Mouse (Mus musculus) liver, embryonic 12.5 days (tissue): ENCODE measurements around the gene Wdfy3. TPM values are rescaled to one million over a fixed set of nuclear protein-coding genes. Genes with fewer than 3 reads are reported as not detected.
A peak's percentile ranks its signal among the peaks of the same experiment; 100 is the strongest.

Experiments used
- ATAC-seq: fragments of 200-750 bp; cut with Nextera tagmentation; 2 replicates; pipeline ENCODE4 v1.8.0; 2017; ENCODE audit warnings: moderate number of reproducible peaks, mild to moderate bottlenecking, moderate library complexity
- H3K27ac ChIP-seq: fragments of 300-500 bp; sonication (generic); 2 replicates; pipeline ENCODE4 v1.5.1; 2016; ENCODE audit warnings: mild to moderate bottlenecking
- H3K27me3 ChIP-seq: fragments of 300-500 bp; sonication (generic); replicated peaks from 2 replicates; pipeline ENCODE4 v1.6.1; 2016; ENCODE audit warnings: mild to moderate bottlenecking, moderate library complexity
- H3K36me3 ChIP-seq: fragments of 300-500 bp; sonication (generic); 2 replicates; pipeline ENCODE4 v1.6.1; 2016; ENCODE audit warnings: mild to moderate bottlenecking, moderate library complexity
- H3K4me1 ChIP-seq: fragments of 300-500 bp; sonication (generic); 2 replicates; pipeline ENCODE4 v1.6.1; 2016
- H3K4me2 ChIP-seq: fragments of 300-500 bp; sonication (generic); 2 replicates; pipeline ENCODE4 v1.6.1; 2016; ENCODE audit warnings: mild to moderate bottlenecking, moderate library complexity
- H3K4me3 ChIP-seq: fragments of 300-500 bp; sonication (generic); 2 replicates; pipeline ENCODE4 v1.5.1; 2016; ENCODE audit warnings: mild to moderate bottlenecking, moderate library complexity
- H3K9ac ChIP-seq: fragments of 300-500 bp; sonication (generic); 2 replicates; pipeline ENCODE4 v1.6.1; 2016; ENCODE audit warnings: mild to moderate bottlenecking, moderate library complexity
- H3K9me3 ChIP-seq: fragments of 300-500 bp; sonication (generic); replicated peaks from 2 replicates; pipeline ENCODE4 v1.6.1; 2016; ENCODE audit warnings: mild to moderate bottlenecking, moderate library complexity
- WGBS: fragments of 180-500 bp; shearing (Covaris S2); methylation state at CpG from one replicate; pipeline ENCODE4 v1.1.7; 2016; ENCODE audit not compliant: insufficient replicate concordance; 5-methylcytosine and 5-hydroxymethylcytosine counted together
- polyA plus RNA-seq: library from polyadenylated mRNA; unstranded; fragments of >200 nt; fragmentation: Nextera tagmentation; extraction: Ambion mirVana; gene quantifications from 2 replicates; pipeline ENCODE4 v1.2.1, GENCODE M21; 2016

Wdfy3 gene
- polyA plus RNA-seq, 1 experiment from 2014 or later = 7.4 TPM

GRCm38 (mm10) chr5:102022018-102022898 lies 47.5 kb downstream of the Wdfy3 start:
- H3K27me3 ChIP-seq = no peaks in the 10 kb centered on the region
- no peak overlapping the region for H3K27ac ChIP-seq
- no peak overlapping the region for H3K9ac ChIP-seq
- no peak overlapping the region for H3K4me2 ChIP-seq
- WGBS = 84% methylated on average over 16 of the region's 16 CpGs
- peaks cover 64% of the 10 kb centered on the region for H3K36me3 ChIP-seq
- no peak for ATAC-seq
- H3K9me3 ChIP-seq = no peaks in the 10 kb centered on the region
- no peaks in the 10 kb centered on the region for H3K4me1 ChIP-seq
- H3K4me3 ChIP-seq = no peak overlapping the region

- ATAC-seq = no peak
- 86% methylated on average over 8 of the region's 8 CpGs for WGBS
- H3K4me3 ChIP-seq = no peak overlapping the region
- no peak overlapping the region for H3K9ac ChIP-seq
- H3K36me3 ChIP-seq = peaks cover 27% of the 10 kb centered on the region
- H3K4me2 ChIP-seq = no peak overlapping the region
- H3K27me3 ChIP-seq = no peaks in the 10 kb centered on the region
- H3K4me1 ChIP-seq = peaks cover 13% of the 10 kb centered on the region
- H3K9me3 ChIP-seq = 0 out of 2 replicates have a peak, but pooled peaks cover 4% of the 10 kb centered on the region
- no peak overlapping the region for H3K27ac ChIP-seq
These were observed 55.5 kb downstream of the Wdfy3 start for GRCm38 (mm10) chr5:102014235-102014634.

GRCm38 (mm10) chr5:102013781-102014180 lies 55.9 kb downstream of the Wdfy3 start:
- Histone ChIP-seq H3K27me3 (no peaks in the 10 kb centered on the region), H3K9ac (no peak overlapping the region), H3K36me3 (peaks cover 27% of the 10 kb centered on the region), H3K4me1 (peaks cover 13% of the 10 kb centered on the region), H3K4me2 (no peak overlapping the region), H3K27ac (no peak overlapping the region), H3K4me3 (no peak overlapping the region), H3K9me3 (0 out of 2 replicates have a peak, but pooled peaks cover 4% of the 10 kb centered on the region)
- no peak for ATAC-seq
- 84% methylated on average over 7 of the region's 7 CpGs for WGBS

DNA sequence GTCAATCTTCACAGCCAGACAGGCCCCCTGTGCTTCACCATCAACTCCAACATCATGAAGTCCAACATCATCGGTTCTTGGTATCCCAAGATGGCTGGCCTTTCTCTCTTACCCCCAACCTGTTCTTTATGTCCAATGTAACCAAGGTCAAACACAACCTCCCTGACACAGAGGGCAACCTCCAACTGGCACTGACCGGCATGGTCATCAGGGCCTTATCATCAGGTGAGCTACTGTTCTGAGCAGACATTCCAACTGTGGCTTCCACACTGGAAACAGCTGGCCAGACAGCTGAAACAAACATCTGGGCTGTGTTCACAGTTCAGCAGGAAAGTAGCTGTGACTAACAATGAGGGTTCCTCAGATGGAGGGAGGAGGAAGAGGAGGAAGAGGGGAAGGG lies 58.8 kb downstream of the Wdfy3 start:
- Histone ChIP-seq H3K9ac (no peak overlapping the region), H3K27me3 (no peaks in the 10 kb centered on the region), H3K4me1 (peaks cover 13% of the 10 kb centered on the region), H3K4me3 (no peak overlapping the region), H3K36me3 (peaks cover 21% of the 10 kb centered on the region), H3K4me2 (no peak overlapping the region), H3K27ac (no peak overlapping the region), H3K9me3 (0 out of 2 replicates have a peak, but pooled peaks cover 4% of the 10 kb centered on the region)
- WGBS = 84% methylated on average over 2 of the region's 2 CpGs
- ATAC-seq = no peak

- WGBS = 84% methylated on average over 6 of the region's 6 CpGs
- peaks cover 13% of the 10 kb centered on the region for H3K4me1 ChIP-seq
- no peak overlapping the region for H3K4me2 ChIP-seq
- 0 out of 2 replicates have a peak, but pooled peaks cover 4% of the 10 kb centered on the region for H3K9me3 ChIP-seq
- no peak overlapping the region for H3K4me3 ChIP-seq
- peaks cover 19% of the 10 kb centered on the region for H3K36me3 ChIP-seq
- no peak overlapping the region for H3K27ac ChIP-seq
- no peaks in the 10 kb centered on the region for H3K27me3 ChIP-seq
- no peak overlapping the region for H3K9ac ChIP-seq
- no peak for ATAC-seq
These were observed 60.1 kb downstream of the Wdfy3 start for GRCm38 (mm10) chr5:102009606-102010005.

- no peak overlapping the region for H3K27ac ChIP-seq
- H3K27me3 ChIP-seq = no peaks in the 10 kb centered on the region
- peaks cover 13% of the 10 kb centered on the region for H3K4me1 ChIP-seq
- no peak overlapping the region for H3K9ac ChIP-seq
- WGBS = 79% methylated on average over 7 of the region's 7 CpGs
- no peak overlapping the region for H3K4me3 ChIP-seq
- H3K9me3 ChIP-seq = no peaks in the 10 kb centered on the region
- H3K4me2 ChIP-seq = no peak overlapping the region
- no peak for ATAC-seq
- H3K36me3 ChIP-seq = peaks cover 13% of the 10 kb centered on the region
These were observed 61.0 kb downstream of the Wdfy3 start for GRCm38 (mm10) chr5:102008712-102009111.

GRCm38 (mm10) chr5:102006218-102006941 lies 63.3 kb downstream of the Wdfy3 start:
- no peaks in the 10 kb centered on the region for H3K27me3 ChIP-seq
- 81% methylated on average over 6 of the region's 6 CpGs for WGBS
- no peak overlapping the region for H3K4me2 ChIP-seq
- no peak overlapping the region for H3K27ac ChIP-seq
- no peak for ATAC-seq
- H3K4me3 ChIP-seq = no peak overlapping the region
- peaks cover 11% of the 10 kb centered on the region for H3K36me3 ChIP-seq
- H3K9ac ChIP-seq = no peak overlapping the region
- no peaks in the 10 kb centered on the region for H3K9me3 ChIP-seq
- H3K4me1 ChIP-seq = peaks cover 14% of the 10 kb centered on the region; the same call in 1 of the 2 replicates

DNA sequence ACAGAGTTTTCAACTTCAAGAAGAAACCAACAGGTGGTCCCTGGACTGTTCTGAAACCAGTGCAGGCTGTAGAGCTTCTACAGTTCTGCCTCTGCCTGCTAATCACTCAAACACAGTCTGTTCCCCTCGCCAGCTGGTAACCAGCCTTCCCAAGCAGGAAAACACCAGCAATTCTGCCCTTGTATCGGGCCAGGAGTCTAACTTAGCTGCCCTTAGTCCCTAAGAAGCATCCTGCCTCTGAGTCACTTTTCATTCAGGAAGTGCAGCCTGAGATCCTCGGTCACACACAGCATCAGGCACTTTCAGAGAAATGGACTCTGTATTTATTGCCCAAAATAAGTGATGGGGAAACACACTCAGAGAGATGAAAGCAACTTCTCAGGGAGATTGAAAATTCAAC lies 66.3 kb downstream of the Wdfy3 start:
- no peak overlapping the region for H3K4me2 ChIP-seq
- peaks cover 11% of the 10 kb centered on the region; the same call in 1 of the 2 replicates for H3K4me1 ChIP-seq
- H3K27ac ChIP-seq = no peak overlapping the region
- no peaks in the 10 kb centered on the region for H3K27me3 ChIP-seq
- H3K9ac ChIP-seq = no peak overlapping the region
- 60% methylated on average over 3 of the region's 3 CpGs for WGBS
- ATAC-seq = no peak
- H3K4me3 ChIP-seq = no peak overlapping the region
- H3K36me3 ChIP-seq = peaks cover 16% of the 10 kb centered on the region
- H3K9me3 ChIP-seq = no peaks in the 10 kb centered on the region

- Histone ChIP-seq H3K9me3 (no peaks in the 10 kb centered on the region), H3K4me2 (no peak overlapping the region), H3K4me1 (peaks cover 11% of the 10 kb centered on the region; the same call in 1 of the 2 replicates), H3K27ac (0 out of 2 replicates have a peak overlapping the region, but pooled peaks have one; percentile 25), H3K4me3 (no peak overlapping the region), H3K9ac (no peak overlapping the region), H3K36me3 (peaks cover 19% of the 10 kb centered on the region), H3K27me3 (no peaks in the 10 kb centered on the region)
- 72% methylated on average over 8 of the region's 8 CpGs for WGBS
- no peak for ATAC-seq
These were observed 68.7 kb downstream of the Wdfy3 start for GRCm38 (mm10) chr5:102001026-102001425.

- H3K9ac ChIP-seq = no peak overlapping the region
- no peak overlapping the region for H3K27ac ChIP-seq
These were observed 70.8 kb downstream of the Wdfy3 start for GRCm38 (mm10) chr5:101998971-101999370.

GRCm38 (mm10) chr5:101996036-101996735 lies 73.5 kb downstream of the Wdfy3 start:
- no peak for ATAC-seq
- H3K4me2 ChIP-seq = no peak overlapping the region
- H3K27ac ChIP-seq = no peak overlapping the region
- no peaks in the 10 kb centered on the region for H3K9me3 ChIP-seq
- H3K36me3 ChIP-seq = peaks cover 11% of the 10 kb centered on the region; the same call in 1 of the 2 replicates
- 82% methylated on average over 11 of the region's 11 CpGs for WGBS
- H3K9ac ChIP-seq = no peak overlapping the region
- H3K4me1 ChIP-seq = peaks cover 10% of the 10 kb centered on the region; the same call in 1 of the 2 replicates
- H3K27me3 ChIP-seq = no peaks in the 10 kb centered on the region
- H3K4me3 ChIP-seq = no peak overlapping the region

More at GRCm38 (mm10) chr5:101998971-101999370, 70.8 kb downstream of the Wdfy3 start:
- WGBS = 73% methylated on average over 6 of the region's 6 CpGs
- H3K4me2 ChIP-seq = no peak overlapping the region
- no peaks in the 10 kb centered on the region for H3K9me3 ChIP-seq
- H3K4me3 ChIP-seq = no peak overlapping the region
- H3K4me1 ChIP-seq = peaks cover 15% of the 10 kb centered on the region; the same call in 1 of the 2 replicates
- no peak for ATAC-seq
- H3K36me3 ChIP-seq = peaks cover 15% of the 10 kb centered on the region
- H3K27me3 ChIP-seq = no peaks in the 10 kb centered on the region
